Mouse (Mus musculus): ENCODE measurements around the gene Rtn2. TPM values are rescaled to one million over a fixed set of nuclear protein-coding genes. Genes with fewer than 3 reads are reported as not detected.
A peak's percentile ranks its signal among the peaks of the same experiment; 100 is the strongest.

The Rtn2 gene
- polyA plus RNA-seq, 1 experiment from 2014 or later = 39.2 TPM

GRCm38 (mm10) chr7:19282791-19283405 is 474 bp downstream of the Rtn2 start:
- Histone ChIP-seq H3K9me3 (replicated peaks) (no peaks in the 10 kb centered on the region), H3K36me3 (no peaks in the 10 kb centered on the region), H3K9ac (peak overlapping the region; percentile 29), H3K4me3 (replicated peaks) (peak overlapping the region; percentile 57), H3K27ac (replicated peaks) (no peak overlapping the region), H3K4me1 (peaks cover 24% of the 10 kb centered on the region), H3K27me3 (peaks cover 48% of the 10 kb centered on the region), H3K4me2 (replicated peaks) (peak overlapping the region; percentile 99)
- peak; percentile 67; the same call in 1 of the 2 replicates for ATAC-seq (ENCODE audit: insufficient number of reproducible peaks, low FRiP score, low TSS enrichment, low read depth)
- WGBS = under 1% methylated on average over 35 of the region's 35 CpGs

DNA sequence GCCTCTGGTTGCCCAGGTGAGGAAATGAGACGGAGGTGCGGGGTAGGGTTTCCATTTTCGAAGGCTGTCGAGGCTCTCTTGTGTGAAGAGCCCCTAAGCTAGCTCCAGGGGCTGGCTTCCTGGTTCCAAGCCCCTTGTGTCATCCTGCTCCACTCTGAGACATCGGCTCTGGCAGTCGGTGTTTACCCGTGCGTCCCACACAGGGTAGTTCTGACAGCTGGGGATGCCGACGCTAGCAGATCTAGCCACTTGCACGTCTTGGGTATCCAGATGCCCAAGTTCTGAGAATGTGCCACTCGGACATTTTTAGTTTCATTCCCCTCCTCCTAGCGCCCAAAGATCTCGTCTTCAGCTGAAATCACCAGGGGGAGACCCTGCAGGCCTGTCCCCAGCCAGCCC is 981 bp downstream of the Rtn2 start:
- Histone ChIP-seq H3K9ac (no peak overlapping the region), H3K27me3 (peaks cover 43% of the 10 kb centered on the region)
- 35% methylated on average over 14 of the region's 14 CpGs for WGBS

DNA sequence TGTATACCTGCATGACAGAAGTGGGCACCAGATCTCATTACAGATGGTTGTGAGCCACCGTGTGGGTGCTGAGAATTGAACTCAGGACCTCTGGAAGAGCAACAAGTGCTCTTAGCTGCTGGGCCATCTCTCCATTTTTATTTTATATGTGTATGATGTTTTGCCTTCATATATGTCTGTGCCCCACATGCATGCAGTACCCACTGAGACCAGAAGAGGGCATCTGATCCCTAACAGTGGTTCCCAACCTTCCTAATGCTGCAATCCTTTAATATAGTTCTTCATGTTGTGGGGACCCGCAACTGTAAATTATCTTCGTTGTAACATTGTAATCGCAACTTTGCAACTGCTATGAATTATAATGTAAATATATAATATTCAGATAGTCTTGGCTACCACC is 2.3 kb downstream of the Rtn2 start:
- Histone ChIP-seq H3K4me2 (replicated peaks) (no peak overlapping the region), H3K4me3 (replicated peaks) (no peak overlapping the region), H3K4me1 (peaks cover 15% of the 10 kb centered on the region), H3K36me3 (no peaks in the 10 kb centered on the region), H3K9me3 (replicated peaks) (no peaks in the 10 kb centered on the region), H3K9ac (no peak overlapping the region), H3K27me3 (peaks cover 29% of the 10 kb centered on the region), H3K27ac (replicated peaks) (no peak overlapping the region)
- 29% methylated on average over 4 of the region's 4 CpGs for WGBS
- ATAC-seq (ENCODE audit: insufficient number of reproducible peaks, low FRiP score, low TSS enrichment, low read depth) = no peak

More for the DNA sequence above, 981 bp downstream of the Rtn2 start:
- no peak overlapping the region for H3K27ac ChIP-seq (replicated peaks)
- ATAC-seq (ENCODE audit: insufficient number of reproducible peaks, low FRiP score, low TSS enrichment, low read depth) = no peak
- H3K9me3 ChIP-seq (replicated peaks) = no peaks in the 10 kb centered on the region
- H3K4me2 ChIP-seq (replicated peaks) = peak overlapping the region; percentile 99
- peak overlapping the region; percentile 57 for H3K4me3 ChIP-seq (replicated peaks)
- no peaks in the 10 kb centered on the region for H3K36me3 ChIP-seq
- peaks cover 24% of the 10 kb centered on the region for H3K4me1 ChIP-seq

GRCm38 (mm10) chr7:19290969-19291596 is 8.7 kb downstream of the Rtn2 start:
- Histone ChIP-seq H3K27ac (replicated peaks) (peak overlapping the region; percentile 65), H3K36me3 (no peaks in the 10 kb centered on the region), H3K9me3 (replicated peaks) (no peaks in the 10 kb centered on the region), H3K9ac (no peak overlapping the region), H3K4me1 (peaks cover 21% of the 10 kb centered on the region), H3K4me2 (replicated peaks) (peak overlapping the region; percentile 57), H3K27me3 (no peaks in the 10 kb centered on the region), H3K4me3 (replicated peaks) (peak overlapping the region; percentile 36)
- peak; percentile 58 for ATAC-seq (ENCODE audit: insufficient number of reproducible peaks, low FRiP score, low TSS enrichment, low read depth)
- 2% methylated on average over 19 of the region's 20 CpGs for WGBS

DNA sequence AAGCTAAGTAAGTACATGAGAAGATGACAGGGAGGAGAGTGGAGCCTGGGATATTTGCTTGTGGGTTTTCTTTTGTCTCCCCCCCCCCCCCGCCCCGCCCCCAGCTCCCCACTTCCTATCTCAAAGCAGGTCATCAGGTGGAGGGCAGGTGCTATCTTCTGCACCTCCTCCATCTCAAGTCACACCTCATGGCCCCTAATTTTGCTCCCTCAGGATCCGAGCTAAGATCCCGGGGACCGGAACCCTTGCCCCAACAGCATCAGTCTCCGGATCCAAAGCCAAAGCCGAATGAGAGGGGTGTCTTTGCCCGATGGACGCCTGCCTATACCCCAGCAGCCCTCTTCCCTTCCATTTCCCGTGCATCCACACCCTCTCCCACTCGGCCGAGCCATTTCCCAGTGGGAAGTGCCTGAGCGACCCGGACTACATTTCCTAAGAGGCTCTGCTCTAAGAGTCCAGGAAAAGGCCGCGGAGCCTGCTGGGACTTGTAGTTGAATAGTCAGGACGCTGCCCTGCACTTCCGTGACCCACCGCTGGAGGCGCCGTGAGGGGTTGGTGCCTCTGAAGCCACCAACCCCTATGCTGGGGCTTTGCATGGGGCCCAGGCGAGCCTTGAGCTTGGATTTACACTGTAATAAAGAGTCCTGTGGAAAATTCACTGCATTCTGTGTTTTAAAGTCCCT is 13.2 kb downstream of the Rtn2 start:
- Histone ChIP-seq H3K9ac (peak overlapping the region; percentile 22), H3K27me3 (no peaks in the 10 kb centered on the region), H3K4me2 (replicated peaks) (peak overlapping the region; percentile 66), H3K4me1 (peaks cover 15% of the 10 kb centered on the region), H3K36me3 (no peaks in the 10 kb centered on the region), H3K4me3 (replicated peaks) (peak overlapping the region; percentile 40), H3K27ac (replicated peaks) (no peak overlapping the region; the same call in 1 of the 2 replicates), H3K9me3 (replicated peaks) (no peaks in the 10 kb centered on the region)
- WGBS = 14% methylated on average over 22 of the region's 22 CpGs
- ATAC-seq (ENCODE audit: insufficient number of reproducible peaks, low FRiP score, low TSS enrichment, low read depth) = peak; percentile 71; the same call in 1 of the 2 replicates

GRCm38 (mm10) chr7:19297034-19297433 is 14.6 kb downstream of the Rtn2 start:
- Histone ChIP-seq H3K27ac (replicated peaks) (no peak overlapping the region), H3K9me3 (replicated peaks) (no peaks in the 10 kb centered on the region), H3K9ac (no peak overlapping the region), H3K27me3 (peaks cover 8% of the 10 kb centered on the region), H3K4me3 (replicated peaks) (no peak overlapping the region), H3K36me3 (no peaks in the 10 kb centered on the region), H3K4me1 (peaks cover 13% of the 10 kb centered on the region), H3K4me2 (replicated peaks) (no peak overlapping the region)
- ATAC-seq (ENCODE audit: insufficient number of reproducible peaks, low FRiP score, low TSS enrichment, low read depth) = no peak
- WGBS = 81% methylated on average over 6 of the region's 6 CpGs

DNA sequence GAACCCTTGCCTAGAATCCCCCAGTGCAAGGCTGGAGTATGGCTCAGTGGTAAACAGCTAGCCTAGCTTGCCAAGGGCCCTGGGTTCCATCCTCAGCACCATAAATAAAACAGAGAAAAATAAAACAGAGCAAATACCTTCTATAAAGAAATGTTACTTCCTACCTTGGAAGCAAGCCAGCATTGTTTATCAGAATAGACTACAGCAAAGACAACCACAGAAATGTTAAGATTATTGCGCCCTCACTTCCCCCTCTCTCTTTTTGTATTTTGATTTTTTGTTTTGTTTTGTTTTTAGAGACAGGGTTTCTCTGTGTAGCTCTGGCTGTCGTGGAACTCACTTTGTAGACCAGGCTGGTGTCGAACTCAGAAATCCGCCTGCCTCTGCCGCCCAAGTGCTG is 15.4 kb downstream of the Rtn2 start:
- no peak overlapping the region for H3K4me3 ChIP-seq (replicated peaks)
- H3K9me3 ChIP-seq (replicated peaks) = no peaks in the 10 kb centered on the region
- no peaks in the 10 kb centered on the region for H3K36me3 ChIP-seq
- H3K27me3 ChIP-seq = peaks cover 16% of the 10 kb centered on the region
- H3K27ac ChIP-seq (replicated peaks) = no peak overlapping the region
- H3K9ac ChIP-seq = no peak overlapping the region
- ATAC-seq (ENCODE audit: insufficient number of reproducible peaks, low FRiP score, low TSS enrichment, low read depth) = no peak
- H3K4me2 ChIP-seq (replicated peaks) = no peak overlapping the region
- WGBS = 89% methylated on average over 5 of the region's 5 CpGs
- peaks cover 14% of the 10 kb centered on the region for H3K4me1 ChIP-seq

DNA sequence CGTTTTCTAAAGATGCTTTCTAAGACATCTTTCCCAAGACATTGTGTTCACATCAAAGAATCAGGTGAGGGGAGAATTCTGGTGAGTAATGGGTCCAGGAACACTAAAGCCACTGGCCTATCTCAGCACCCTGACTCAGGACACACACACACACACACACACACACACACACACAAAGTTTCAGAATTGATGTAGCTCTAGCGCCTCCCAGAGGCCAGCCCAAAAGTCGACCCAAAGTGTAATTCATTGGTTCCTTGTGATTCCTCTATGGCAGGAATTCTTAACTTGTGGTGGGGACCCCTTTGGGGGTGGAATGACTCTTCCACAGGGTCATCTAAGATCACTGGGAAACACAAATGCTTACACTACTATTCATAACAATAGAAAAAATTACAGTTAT is 16.8 kb downstream of the Rtn2 start:
- no peak for ATAC-seq (ENCODE audit: insufficient number of reproducible peaks, low FRiP score, low TSS enrichment, low read depth)
- no peak overlapping the region for H3K4me2 ChIP-seq (replicated peaks)
- H3K9ac ChIP-seq = no peak overlapping the region
- peaks cover 22% of the 10 kb centered on the region for H3K4me1 ChIP-seq
- H3K27me3 ChIP-seq = peaks cover 30% of the 10 kb centered on the region
- 14% methylated on average over 3 of the region's 3 CpGs for WGBS
- H3K27ac ChIP-seq (replicated peaks) = no peak overlapping the region
- no peak overlapping the region for H3K4me3 ChIP-seq (replicated peaks)
- H3K9me3 ChIP-seq (replicated peaks) = no peaks in the 10 kb centered on the region
- no peaks in the 10 kb centered on the region for H3K36me3 ChIP-seq

- peak overlapping the region; percentile 46 for H3K4me2 ChIP-seq (replicated peaks)
- no peaks in the 10 kb centered on the region for H3K9me3 ChIP-seq (replicated peaks)
- under 1% methylated on average over 29 of the region's 29 CpGs for WGBS
- H3K4me1 ChIP-seq = peaks cover 30% of the 10 kb centered on the region
- peaks cover 46% of the 10 kb centered on the region for H3K27me3 ChIP-seq
- ATAC-seq (ENCODE audit: insufficient number of reproducible peaks, low FRiP score, low TSS enrichment, low read depth) = peak; percentile 72
- no peaks in the 10 kb centered on the region for H3K36me3 ChIP-seq
- H3K4me3 ChIP-seq (replicated peaks) = peak overlapping the region; percentile 53
- no peak overlapping the region for H3K27ac ChIP-seq (replicated peaks)
- no peak overlapping the region for H3K9ac ChIP-seq
Observed at GRCm38 (mm10) chr7:19300501-19301421, 18.3 kb downstream of the Rtn2 start.

GRCm38 (mm10) chr7:19301461-19302263 is 19.2 kb downstream of the Rtn2 start:
- H3K4me2 ChIP-seq (replicated peaks) = peak overlapping the region; percentile 46
- no peaks in the 10 kb centered on the region for H3K9me3 ChIP-seq (replicated peaks)
- H3K27ac ChIP-seq (replicated peaks) = no peak overlapping the region
- H3K4me1 ChIP-seq = peaks cover 30% of the 10 kb centered on the region
- H3K27me3 ChIP-seq = peaks cover 55% of the 10 kb centered on the region
- H3K4me3 ChIP-seq (replicated peaks) = peak overlapping the region; percentile 53
- no peaks in the 10 kb centered on the region for H3K36me3 ChIP-seq
- 0 out of 2 replicates have a peak overlapping the region, but pooled peaks have one; percentile 15 for H3K9ac ChIP-seq
- 11% methylated on average over 16 of the region's 16 CpGs for WGBS
- no peak for ATAC-seq (ENCODE audit: insufficient number of reproducible peaks, low FRiP score, low TSS enrichment, low read depth)
